Mouse (Mus musculus): ENCODE data around the gene Crybb2. TPM values are rescaled to one million over a fixed set of nuclear protein-coding genes. Genes with fewer than 3 reads are reported as not detected.

Gene Crybb2
- polyA plus RNA-seq, 1 experiment: not detected

DNA sequence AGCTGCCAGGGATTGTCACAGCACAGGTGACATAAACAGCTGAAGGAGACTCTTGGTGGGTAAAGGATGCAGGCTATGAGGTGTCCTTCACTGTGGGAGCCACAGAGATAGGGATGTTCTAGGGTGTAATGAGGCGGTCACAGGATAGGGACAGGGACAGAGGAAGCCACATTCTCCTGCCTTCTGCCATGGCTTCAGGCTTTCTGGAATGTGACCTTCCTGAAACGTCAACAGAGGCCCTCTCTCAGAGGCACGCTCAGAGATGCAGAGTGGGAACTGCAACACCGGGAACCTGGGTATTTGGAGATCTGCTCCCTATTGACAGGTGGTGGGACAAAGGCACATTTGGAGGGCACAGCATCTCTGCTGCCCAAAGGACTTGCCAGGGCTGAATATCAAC is 17.1 kb upstream of the Crybb2 start:
- Histone ChIP-seq H3K27ac (ENCODE audit: control insufficient read depth, insufficient read depth, low read depth, low read length, poor library complexity) (no peak overlapping the region), H3K4me1 (ENCODE audit: control insufficient read depth, insufficient read depth, low read length) (no peaks in the 10 kb centered on the region), H3K4me3 (replicated peaks; ENCODE audit: control insufficient read depth, low read depth, low read length) (no peak overlapping the region)
- WGBS: 83% methylated on average over 4 of the region's 4 CpGs
- TF ChIP-seq POLR2A (IDR thresholded peaks at IDR 0.05; ENCODE audit: borderline replicate concordance, control insufficient read depth, low read depth, low read length) (no peak), CTCF (IDR thresholded peaks at IDR 0.05; ENCODE audit: control insufficient read depth, insufficient read depth, low read length) (no peak)

DNA sequence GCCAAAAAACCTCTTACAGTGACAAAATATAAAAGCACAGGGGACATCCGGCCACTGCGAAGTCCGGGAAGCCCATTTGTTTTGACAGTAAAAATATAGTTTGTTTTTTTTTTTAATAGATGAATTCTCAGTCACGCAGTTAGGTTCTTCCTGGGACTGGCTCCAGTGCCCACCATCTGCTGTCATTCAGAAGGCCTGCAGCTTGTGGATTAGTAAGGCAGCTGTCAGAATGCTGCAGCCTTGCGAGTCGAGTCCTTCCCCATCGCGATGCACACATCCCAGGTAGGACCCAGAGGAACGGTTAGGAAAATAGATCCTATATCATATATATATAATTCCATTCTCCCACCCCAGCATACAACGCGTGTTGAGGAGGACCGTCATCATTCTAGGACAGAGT is 16.5 kb upstream of the Crybb2 start:
- H3K27ac ChIP-seq (ENCODE audit: control insufficient read depth, insufficient read depth, low read depth, low read length, poor library complexity): no peak overlapping the region
- WGBS: 86% methylated on average over 12 of the region's 12 CpGs
- no peak for TF ChIP-seq CTCF (IDR thresholded peaks at IDR 0.05; ENCODE audit: control insufficient read depth, insufficient read depth, low read length)
- no peak for TF ChIP-seq POLR2A (IDR thresholded peaks at IDR 0.05; ENCODE audit: borderline replicate concordance, control insufficient read depth, low read depth, low read length)
- H3K4me3 ChIP-seq (replicated peaks; ENCODE audit: control insufficient read depth, low read depth, low read length): no peak overlapping the region
- H3K4me1 ChIP-seq (ENCODE audit: control insufficient read depth, insufficient read depth, low read length): no peaks in the 10 kb centered on the region

DNA sequence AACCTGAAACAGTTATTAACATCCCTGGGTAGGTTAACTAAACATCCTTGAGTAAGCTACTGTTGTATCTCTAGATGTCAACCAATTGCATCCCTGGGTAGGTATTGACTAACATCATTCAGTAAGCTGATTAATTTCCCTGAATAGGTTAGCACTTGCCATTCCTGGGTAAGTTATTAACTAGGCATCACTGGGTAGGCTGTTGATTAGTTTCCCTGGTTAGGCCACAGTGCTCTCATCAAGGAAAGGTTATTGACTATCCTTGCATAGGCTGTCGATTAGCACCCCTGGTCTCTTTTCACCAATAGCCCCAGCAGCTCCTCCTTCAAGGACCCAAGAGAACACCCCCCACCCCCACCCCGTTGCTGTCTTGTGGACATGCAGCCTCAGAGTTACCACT is 16.0 kb upstream of the Crybb2 start:
- H3K27ac ChIP-seq (ENCODE audit: control insufficient read depth, insufficient read depth, low read depth, low read length, poor library complexity): no peak overlapping the region
- 66% methylated on average over 2 of the region's 2 CpGs for WGBS
- TF ChIP-seq CTCF (IDR thresholded peaks at IDR 0.05; ENCODE audit: control insufficient read depth, insufficient read depth, low read length) (no peak), POLR2A (IDR thresholded peaks at IDR 0.05; ENCODE audit: borderline replicate concordance, control insufficient read depth, low read depth, low read length) (no peak)
- no peaks in the 10 kb centered on the region for H3K4me1 ChIP-seq (ENCODE audit: control insufficient read depth, insufficient read depth, low read length)
- no peak overlapping the region for H3K4me3 ChIP-seq (replicated peaks; ENCODE audit: control insufficient read depth, low read depth, low read length)

DNA sequence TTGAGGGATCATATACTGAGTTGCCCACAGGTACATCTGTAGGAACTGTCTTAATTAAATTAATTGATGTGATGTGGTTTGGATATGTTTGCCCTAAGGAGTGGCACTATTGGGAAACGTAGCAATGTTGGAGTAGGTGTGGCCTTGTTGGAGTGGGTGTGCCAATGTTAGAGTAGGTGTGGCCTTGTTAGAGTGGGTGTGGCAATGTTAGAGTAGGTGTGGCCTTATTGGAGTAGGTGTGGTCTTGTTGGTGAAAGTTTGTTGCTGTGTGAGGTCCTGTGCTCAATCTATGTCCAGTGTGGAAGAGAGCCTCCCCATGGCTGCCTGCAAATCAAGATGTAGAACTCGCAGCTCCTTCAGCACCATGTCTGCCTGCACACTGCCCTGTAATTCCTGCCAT is 14.4 kb upstream of the Crybb2 start:
- 63% methylated on average over 2 of the region's 2 CpGs for WGBS
- H3K4me1 ChIP-seq (ENCODE audit: control insufficient read depth, insufficient read depth, low read length): no peaks in the 10 kb centered on the region
- no peak overlapping the region for H3K27ac ChIP-seq (ENCODE audit: control insufficient read depth, insufficient read depth, low read depth, low read length, poor library complexity)

DNA sequence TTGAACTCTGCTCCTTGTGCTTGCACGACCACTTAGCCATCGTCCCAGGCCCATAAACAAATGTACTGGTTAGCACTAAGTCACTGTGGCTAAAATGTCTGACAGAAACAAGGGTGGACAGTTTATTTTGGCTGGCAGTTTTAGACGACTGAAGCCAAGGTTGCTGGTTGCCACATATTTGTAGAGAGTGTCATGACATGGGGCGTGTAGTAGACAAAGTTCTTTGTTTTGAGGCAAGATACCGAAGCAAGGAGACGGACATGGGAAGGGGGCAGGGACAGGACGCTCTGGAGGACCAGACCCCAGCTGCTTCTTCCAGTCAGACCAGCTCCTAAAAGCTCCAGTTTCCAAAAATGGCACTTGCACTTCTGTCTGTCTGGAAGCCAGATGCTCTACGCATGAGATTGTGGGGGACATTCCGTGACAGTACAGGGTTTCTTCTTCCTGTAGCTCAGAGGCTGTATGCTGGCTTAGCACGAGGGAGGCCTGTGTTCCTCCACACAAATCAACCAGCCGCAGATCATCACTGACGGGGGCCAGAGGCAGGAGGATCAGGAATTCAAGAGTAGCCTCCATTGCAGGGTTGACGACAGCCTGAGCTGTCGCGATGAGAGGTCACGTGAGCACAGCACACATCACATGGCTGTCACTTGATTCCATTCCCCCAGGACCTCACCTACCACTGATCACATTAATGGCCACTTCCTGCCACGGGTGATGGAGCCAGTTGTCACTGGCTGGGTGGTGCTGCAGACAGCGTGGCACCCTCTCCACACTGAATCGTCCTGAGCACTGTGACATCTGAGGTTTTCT is 12.6 kb upstream of the Crybb2 start:
- WGBS: 59% methylated on average over 19 of the region's 19 CpGs
- TF ChIP-seq CTCF (IDR thresholded peaks at IDR 0.05; ENCODE audit: control insufficient read depth, insufficient read depth, low read length) (no peak), POLR2A (IDR thresholded peaks at IDR 0.05; ENCODE audit: borderline replicate concordance, control insufficient read depth, low read depth, low read length) (no peak)
- Histone ChIP-seq H3K4me1 (ENCODE audit: control insufficient read depth, insufficient read depth, low read length) (no peaks in the 10 kb centered on the region), H3K4me3 (replicated peaks; ENCODE audit: control insufficient read depth, low read depth, low read length) (no peak overlapping the region), H3K27ac (ENCODE audit: control insufficient read depth, insufficient read depth, low read depth, low read length, poor library complexity) (no peak overlapping the region)

More for the DNA sequence above, 14.4 kb upstream of the Crybb2 start:
- H3K4me3 ChIP-seq (replicated peaks; ENCODE audit: control insufficient read depth, low read depth, low read length): no peak overlapping the region
- TF ChIP-seq POLR2A (IDR thresholded peaks at IDR 0.05; ENCODE audit: borderline replicate concordance, control insufficient read depth, low read depth, low read length): no peak
- no peak for TF ChIP-seq CTCF (IDR thresholded peaks at IDR 0.05; ENCODE audit: control insufficient read depth, insufficient read depth, low read length)

DNA sequence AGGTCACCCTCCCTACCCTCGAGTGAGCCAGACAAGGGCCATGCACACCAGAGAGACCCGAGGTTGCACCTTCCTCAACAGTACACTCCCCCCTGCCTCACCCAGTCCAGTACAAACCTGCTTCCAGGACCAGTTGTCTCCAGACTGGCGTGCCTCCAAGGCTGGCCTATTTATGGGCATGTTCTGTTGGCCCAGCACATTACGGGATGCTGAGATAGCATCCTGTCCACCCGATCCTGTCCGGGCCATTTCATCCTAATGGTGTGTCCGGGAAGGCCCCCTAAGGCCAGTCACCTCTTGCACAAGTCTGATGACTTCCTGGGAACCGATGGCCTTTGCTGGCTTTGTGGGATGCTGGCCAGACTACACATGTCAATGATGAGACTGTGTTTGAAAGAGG is 11.5 kb upstream of the Crybb2 start, which contains the start of gene Crybb3:
Crybb3 (minus strand) TSS at position 146 of the 400 bp plus-strand sequence.
- TF ChIP-seq POLR2A (IDR thresholded peaks at IDR 0.05; ENCODE audit: borderline replicate concordance, control insufficient read depth, low read depth, low read length): no peak
- Histone ChIP-seq H3K27ac (ENCODE audit: control insufficient read depth, insufficient read depth, low read depth, low read length, poor library complexity) (no peak within 1 kb of the TSS), H3K4me1 (ENCODE audit: control insufficient read depth, insufficient read depth, low read length) (no peaks in the 10 kb centered on the region), H3K4me3 (replicated peaks; ENCODE audit: control insufficient read depth, low read depth, low read length) (no peak within 1 kb of the TSS)
- 68% methylated on average over 8 of the region's 8 CpGs for WGBS

DNA sequence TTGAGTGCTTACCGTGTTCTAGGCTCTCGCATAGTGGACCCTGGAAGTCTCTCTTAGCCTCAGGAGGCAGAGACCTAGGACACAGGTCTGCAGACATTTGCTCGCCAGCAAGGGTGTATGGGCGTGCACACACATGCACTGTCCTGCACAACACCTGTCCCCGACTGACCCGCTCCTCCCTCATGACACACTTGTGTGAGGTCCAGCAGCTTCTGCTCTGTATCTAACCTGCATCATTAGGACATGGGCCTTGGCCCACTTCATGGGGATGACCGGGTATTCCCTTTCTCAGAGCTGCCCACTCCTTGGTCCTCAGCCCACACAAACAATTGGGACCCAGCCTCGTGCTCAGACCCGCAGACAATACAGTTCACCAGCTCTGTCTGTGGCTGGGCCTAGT is 11.1 kb upstream of the Crybb2 start:
- Histone ChIP-seq H3K4me1 (ENCODE audit: control insufficient read depth, insufficient read depth, low read length) (no peaks in the 10 kb centered on the region), H3K27ac (ENCODE audit: control insufficient read depth, insufficient read depth, low read depth, low read length, poor library complexity) (no peak overlapping the region), H3K4me3 (replicated peaks; ENCODE audit: control insufficient read depth, low read depth, low read length) (no peak overlapping the region)
- no peak for TF ChIP-seq CTCF (IDR thresholded peaks at IDR 0.05; ENCODE audit: control insufficient read depth, insufficient read depth, low read length)
- no peak for TF ChIP-seq POLR2A (IDR thresholded peaks at IDR 0.05; ENCODE audit: borderline replicate concordance, control insufficient read depth, low read depth, low read length)
- WGBS: 84% methylated on average over 9 of the region's 9 CpGs

DNA sequence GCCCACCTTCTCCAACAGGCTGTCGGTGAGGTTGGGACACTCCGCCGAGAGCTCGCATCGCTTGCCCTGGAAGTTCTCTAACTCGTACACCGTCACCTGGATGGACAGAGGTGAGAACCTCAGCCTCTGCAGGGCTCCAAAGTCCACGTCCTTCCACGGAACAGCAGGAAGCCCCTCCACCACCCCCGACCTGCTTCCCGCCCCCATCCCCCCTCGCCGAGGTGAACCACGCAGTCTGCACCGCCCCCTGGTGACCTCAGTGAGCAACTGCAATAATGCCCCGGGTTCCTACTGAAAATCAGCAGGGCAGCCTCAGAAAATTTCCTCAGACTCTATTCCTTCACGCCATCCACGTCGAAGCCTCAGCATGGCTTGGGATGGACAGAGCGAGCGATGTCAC is 9.9 kb upstream of the Crybb2 start:
- Histone ChIP-seq H3K27ac (ENCODE audit: control insufficient read depth, insufficient read depth, low read depth, low read length, poor library complexity) (no peak overlapping the region), H3K4me1 (ENCODE audit: control insufficient read depth, insufficient read depth, low read length) (no peaks in the 10 kb centered on the region), H3K4me3 (replicated peaks; ENCODE audit: control insufficient read depth, low read depth, low read length) (no peak overlapping the region)
- peak; percentile 51; the same call in 1 of the 2 replicates for TF ChIP-seq CTCF (IDR thresholded peaks at IDR 0.05; ENCODE audit: control insufficient read depth, insufficient read depth, low read length)
- TF ChIP-seq POLR2A (IDR thresholded peaks at IDR 0.05; ENCODE audit: borderline replicate concordance, control insufficient read depth, low read depth, low read length): no peak
- 33% methylated on average over 21 of the region's 21 CpGs for WGBS

Data from bone marrow, adult 2 months (tissue).